Mouse (Mus musculus) small intestine, adult 2 months (tissue): ENCODE data around the gene Spata16. TPM values are rescaled to one million over a fixed set of nuclear protein-coding genes. Genes with fewer than 3 reads are reported as not detected.

Source experiments
- H3K27ac ChIP-seq: fragments of 200-500 bp; 2 replicates; pipeline ENCODE4 v1.5.1; 2012; ENCODE audit warnings: low read depth, low read length, control low read depth, inconsistent platforms; ENCODE audit not compliant: insufficient read depth
- H3K27me3 ChIP-seq: fragments of 200-500 bp; 2 replicates; pipeline ENCODE4 v1.6.1; 2012; ENCODE audit warnings: mild to moderate bottlenecking, moderate library complexity, low read length, inconsistent platforms; ENCODE audit not compliant: control insufficient read depth, insufficient read depth
- H3K36me3 ChIP-seq: fragments of 200-500 bp; 2 replicates; pipeline ENCODE4 v1.6.1; 2012; ENCODE audit warnings: mild to moderate bottlenecking, low read length, control low read depth, inconsistent platforms; ENCODE audit not compliant: control insufficient read depth, insufficient read depth
- H3K4me1 ChIP-seq: fragments of 200-500 bp; 2 replicates; pipeline ENCODE4 v1.6.1; 2012; ENCODE audit warnings: low read length, inconsistent platforms, mixed read lengths; ENCODE audit not compliant: control insufficient read depth, insufficient read depth, insufficient read length
- H3K4me3 ChIP-seq: fragments of 200-500 bp; 2 replicates; pipeline ENCODE4 v1.5.1; 2012; ENCODE audit warnings: low read depth, mild to moderate bottlenecking, control low read depth, inconsistent platforms, low read length, moderate library complexity
- CTCF ChIP-seq: fragments of 200-500 bp; IDR thresholded peaks from 2 replicates; pipeline ENCODE4 v1.5.1; 2012; ENCODE audit warnings: low read depth, mild to moderate bottlenecking, control low read depth, inconsistent platforms, low read length, moderate library complexity, mixed read lengths; ENCODE audit not compliant: insufficient replicate concordance, insufficient read length; ENCODE audit errors: extremely low read depth
- POLR2A ChIP-seq: fragments of 200-500 bp; IDR thresholded peaks from 2 replicates; pipeline ENCODE4 v1.6.1; 2012; ENCODE audit warnings: low read depth, mild to moderate bottlenecking, control low read depth, inconsistent platforms, low read length, moderate library complexity
- WGBS: fragments of 180-500 bp; shearing (Covaris S2); methylation state at CpG from one replicate; pipeline ENCODE4 v1.1.7; 2018; 5-methylcytosine and 5-hydroxymethylcytosine counted together
- polyA plus RNA-seq: library from polyadenylated mRNA; depleted of rRNA; stranded (reverse); fragments of >200 nt; gene quantifications from 2 replicates; pipeline ENCODE4 v1.2.3, GENCODE M21; 2012

The Spata16 gene
- polyA plus RNA-seq, 1 experiment: not detected

GRCm38 (mm10) chr3:26793334-26794101 is 156.1 kb downstream of the Spata16 start:
- TF ChIP-seq CTCF: no peak
- no peak for TF ChIP-seq POLR2A
- Histone ChIP-seq H3K4me3 (no peak overlapping the region), H3K36me3 (no peaks in the 10 kb centered on the region), H3K4me1 (no peaks in the 10 kb centered on the region), H3K27ac (no peak overlapping the region), H3K27me3 (no peaks in the 10 kb centered on the region)
- 57% methylated on average over 12 of the region's 12 CpGs for WGBS

- WGBS: 92% methylated on average over 7 of the region's 7 CpGs
- TF ChIP-seq POLR2A: no peak
- no peak for TF ChIP-seq CTCF
- Histone ChIP-seq H3K4me1 (no peaks in the 10 kb centered on the region), H3K4me3 (no peak overlapping the region), H3K27me3 (no peaks in the 10 kb centered on the region), H3K36me3 (no peaks in the 10 kb centered on the region), H3K27ac (no peak overlapping the region)
Observed at GRCm38 (mm10) chr3:26795851-26796538, 158.6 kb downstream of the Spata16 start.

GRCm38 (mm10) chr3:26796954-26797353 is 159.5 kb downstream of the Spata16 start:
- Histone ChIP-seq H3K4me1 (no peaks in the 10 kb centered on the region), H3K27ac (no peak overlapping the region), H3K36me3 (no peaks in the 10 kb centered on the region), H3K4me3 (no peak overlapping the region), H3K27me3 (no peaks in the 10 kb centered on the region)
- no peak for TF ChIP-seq CTCF
- no peak for TF ChIP-seq POLR2A
- WGBS: 72% methylated on average over 1 of the region's 1 CpGs

- H3K27ac ChIP-seq: no peak overlapping the region
- TF ChIP-seq CTCF (no peak), POLR2A (no peak)
- WGBS: 74% methylated on average over 8 of the region's 8 CpGs
Observed at GRCm38 (mm10) chr3:26814307-26814706, 176.9 kb downstream of the Spata16 start.

GRCm38 (mm10) chr3:26815764-26816163 is 178.3 kb downstream of the Spata16 start:
- TF ChIP-seq CTCF (no peak), POLR2A (no peak)
- Histone ChIP-seq H3K27me3 (no peaks in the 10 kb centered on the region), H3K27ac (no peak overlapping the region), H3K4me3 (no peak overlapping the region), H3K4me1 (no peaks in the 10 kb centered on the region), H3K36me3 (no peaks in the 10 kb centered on the region)
- 91% methylated on average over 5 of the region's 5 CpGs for WGBS

More at GRCm38 (mm10) chr3:26814307-26814706, 176.9 kb downstream of the Spata16 start:
- H3K27me3 ChIP-seq: no peaks in the 10 kb centered on the region
- no peak overlapping the region for H3K4me3 ChIP-seq
- H3K4me1 ChIP-seq: no peaks in the 10 kb centered on the region
- H3K36me3 ChIP-seq: no peaks in the 10 kb centered on the region

- TF ChIP-seq POLR2A (no peak), CTCF (no peak)
- 62% methylated on average over 5 of the region's 5 CpGs for WGBS
- no peak overlapping the region for H3K27ac ChIP-seq
- H3K4me3 ChIP-seq: no peak overlapping the region
- no peaks in the 10 kb centered on the region for H3K27me3 ChIP-seq
- H3K4me1 ChIP-seq: no peaks in the 10 kb centered on the region
- H3K36me3 ChIP-seq: no peaks in the 10 kb centered on the region
Observed at GRCm38 (mm10) chr3:26819398-26819797, 182.0 kb downstream of the Spata16 start.
